Mouse (Mus musculus) ES-Bruce4 (cell line): Measurements from ENCODE around the gene Hsd17b11. TPM values are rescaled to one million over a fixed set of nuclear protein-coding genes. Genes with fewer than 3 reads are reported as not detected.

ENCODE experiments used
- H3K27ac ChIP-seq: 2 replicates; pipeline ENCODE4 v1.5.1; 2012; ENCODE audit warnings: low read length, inconsistent platforms; ENCODE audit not compliant: insufficient read depth
- H3K27me3 ChIP-seq: 2 replicates; pipeline ENCODE4 v1.6.1; 2012; ENCODE audit warnings: mild to moderate bottlenecking, low read length, inconsistent platforms; ENCODE audit not compliant: control insufficient read depth, poor library complexity, insufficient read depth, severe bottlenecking
- H3K36me3 ChIP-seq: 2 replicates; pipeline ENCODE4 v1.6.1; 2012; ENCODE audit warnings: inconsistent platforms, mild to moderate bottlenecking, low read length, moderate library complexity; ENCODE audit not compliant: control insufficient read depth, poor library complexity, insufficient read depth, severe bottlenecking
- H3K4me1 ChIP-seq: one replicate; pipeline ENCODE4 v1.8.1; 2011; ENCODE audit warnings: low read length; ENCODE audit not compliant: control insufficient read depth, insufficient read depth
- H3K4me3 ChIP-seq: 2 replicates; pipeline ENCODE4 v1.5.1; 2011; ENCODE audit warnings: low read depth, mild to moderate bottlenecking, low read length
- H3K9ac ChIP-seq: 2 replicates; pipeline ENCODE4 v1.6.1; 2012; ENCODE audit warnings: low read depth, mild to moderate bottlenecking, inconsistent platforms; ENCODE audit not compliant: poor library complexity, severe bottlenecking
- H3K9me3 ChIP-seq: replicated peaks from 2 replicates; pipeline ENCODE4 v1.6.1; 2012; ENCODE audit warnings: mild to moderate bottlenecking, low read length, inconsistent platforms; ENCODE audit not compliant: control insufficient read depth, poor library complexity, insufficient read depth, severe bottlenecking
- CTCF ChIP-seq: IDR thresholded peaks from one replicate; pipeline ENCODE4 v1.8.1; 2011; ENCODE audit warnings: low read depth, low read length
- EP300 ChIP-seq: IDR thresholded peaks from 2 replicates; pipeline ENCODE4 v1.6.1; 2011; ENCODE audit warnings: low read depth, low read length; ENCODE audit not compliant: insufficient read depth
- POLR2A ChIP-seq: IDR thresholded peaks from one replicate; pipeline ENCODE4 v1.8.1; 2011; ENCODE audit warnings: low read length; ENCODE audit not compliant: insufficient read depth
- polyA plus RNA-seq: library from polyadenylated mRNA; stranded (reverse); fragments of >200 nt; gene quantifications from 2 replicates; pipeline ENCODE4 v1.2.4, GENCODE M21; 2011; ENCODE audit warnings: low read depth; ENCODE audit not compliant: missing spikeins, insufficient read depth, insufficient read length

Gene Hsd17b11
- polyA plus RNA-seq, 1 experiment: 25.3 TPM

GRCm38 (mm10) chr5:104060429-104060828 is 38.7 kb upstream of the Hsd17b11 start:
- TF ChIP-seq EP300: no peak
- no peak for TF ChIP-seq CTCF
- TF ChIP-seq POLR2A: no peak
- Histone ChIP-seq H3K27ac (no peak overlapping the region), H3K4me3 (no peak overlapping the region), H3K27me3 (no peaks in the 10 kb centered on the region), H3K4me1 (no peaks in the 10 kb centered on the region), H3K9ac (no peak overlapping the region), H3K9me3 (peaks cover 34% of the 10 kb centered on the region), H3K36me3 (peaks cover 37% of the 10 kb centered on the region)

- Histone ChIP-seq H3K4me1 (no peaks in the 10 kb centered on the region), H3K27me3 (no peaks in the 10 kb centered on the region), H3K9ac (no peak overlapping the region), H3K4me3 (no peak overlapping the region), H3K27ac (no peak overlapping the region), H3K9me3 (peaks cover 34% of the 10 kb centered on the region), H3K36me3 (peaks cover 31% of the 10 kb centered on the region)
- TF ChIP-seq POLR2A (no peak), CTCF (no peak), EP300 (no peak)
These were observed 37.9 kb upstream of the Hsd17b11 start for GRCm38 (mm10) chr5:104059628-104060027.

GRCm38 (mm10) chr5:104058021-104058420 is 36.3 kb upstream of the Hsd17b11 start:
- Histone ChIP-seq H3K4me3 (no peak overlapping the region), H3K27ac (no peak overlapping the region), H3K27me3 (no peaks in the 10 kb centered on the region), H3K9me3 (peaks cover 25% of the 10 kb centered on the region), H3K4me1 (no peaks in the 10 kb centered on the region), H3K36me3 (peaks cover 25% of the 10 kb centered on the region), H3K9ac (no peak overlapping the region)
- TF ChIP-seq CTCF: peak; percentile 77
- no peak for TF ChIP-seq EP300

- Histone ChIP-seq H3K9ac (no peak overlapping the region), H3K27me3 (no peaks in the 10 kb centered on the region), H3K27ac (no peak overlapping the region), H3K36me3 (peaks cover 20% of the 10 kb centered on the region), H3K9me3 (peaks cover 8% of the 10 kb centered on the region), H3K4me1 (no peaks in the 10 kb centered on the region), H3K4me3 (no peak overlapping the region)
- no peak for TF ChIP-seq EP300
- no peak for TF ChIP-seq CTCF
- TF ChIP-seq POLR2A: no peak
These were observed 34.6 kb upstream of the Hsd17b11 start for GRCm38 (mm10) chr5:104056295-104056694.

- Histone ChIP-seq H3K27ac (no peak overlapping the region), H3K36me3 (peaks cover 20% of the 10 kb centered on the region), H3K4me1 (no peaks in the 10 kb centered on the region), H3K4me3 (no peak overlapping the region), H3K9ac (no peak overlapping the region), H3K9me3 (peaks cover 6% of the 10 kb centered on the region; the same call in 1 of the 2 replicates), H3K27me3 (no peaks in the 10 kb centered on the region)
- no peak for TF ChIP-seq POLR2A
- no peak for TF ChIP-seq CTCF
- TF ChIP-seq EP300: no peak
These were observed 34.1 kb upstream of the Hsd17b11 start for GRCm38 (mm10) chr5:104055816-104056215.

DNA sequence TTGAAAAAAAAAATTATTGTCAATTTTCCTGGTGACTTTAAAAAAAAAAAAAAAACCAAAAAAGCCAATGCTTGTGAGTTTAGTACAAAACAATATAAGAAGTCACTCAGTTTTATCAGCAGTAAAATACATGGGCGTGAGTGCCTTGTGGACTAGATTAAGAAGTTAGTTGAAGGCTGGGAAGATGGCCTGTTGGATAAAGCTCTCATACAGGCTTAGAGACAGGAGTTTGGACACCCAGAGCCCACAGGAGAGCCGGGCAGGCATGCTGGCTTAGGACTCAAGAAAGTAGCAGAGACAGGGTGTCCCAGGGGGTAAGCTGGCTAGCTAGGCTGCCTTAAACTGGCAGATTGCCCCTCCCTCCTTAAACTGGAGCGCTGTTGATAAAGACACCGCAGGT is 33.2 kb upstream of the Hsd17b11 start:
- H3K4me3 ChIP-seq: no peak overlapping the region
- H3K36me3 ChIP-seq: peaks cover 13% of the 10 kb centered on the region
- no peak overlapping the region for H3K9ac ChIP-seq
- no peaks in the 10 kb centered on the region for H3K27me3 ChIP-seq
- H3K4me1 ChIP-seq: no peaks in the 10 kb centered on the region
- H3K27ac ChIP-seq: no peak overlapping the region
- no peaks in the 10 kb centered on the region for H3K9me3 ChIP-seq
- TF ChIP-seq EP300 (no peak), CTCF (no peak), POLR2A (no peak)
